Mouse (Mus musculus): ENCODE measurements around the gene Rab5c.

GRCm38 (mm10) chr11:100681826-100682225 is 56.2 kb downstream of the Rab5c start:
- no peak for TF ChIP-seq CTCF (IDR thresholded peaks at IDR 0.05; ENCODE audit: low read depth)
- TF ChIP-seq EP300 (IDR thresholded peaks at IDR 0.05; ENCODE audit: low read depth) = no peak
